Mouse (Mus musculus) C2C12 (cell line): ENCODE measurements around the gene Rpl15.

Source experiments
- CTCF ChIP-seq: IDR thresholded peaks from one replicate; pipeline ENCODE4 v1.5.1; 2011; ENCODE audit not compliant: control insufficient read depth, insufficient read depth, insufficient read length
- MAX ChIP-seq: IDR thresholded peaks from one replicate; pipeline ENCODE4 v1.6.1; 2011; ENCODE audit warnings: mild to moderate bottlenecking, control low read depth
- MYOD1 ChIP-seq: IDR thresholded peaks from one replicate; pipeline ENCODE4 v1.6.1; 2011; ENCODE audit warnings: low read depth; ENCODE audit not compliant: control insufficient read depth, insufficient read length
- MYOG ChIP-seq: IDR thresholded peaks from one replicate; pipeline ENCODE4 v1.6.1; 2011; ENCODE audit not compliant: control insufficient read depth, insufficient read length; ENCODE audit errors: extremely low read depth
- USF1 ChIP-seq: IDR thresholded peaks from one replicate; pipeline ENCODE4 v1.6.1; 2011; ENCODE audit warnings: low read depth, mild to moderate bottlenecking, control low read depth, moderate library complexity

GRCm38 (mm10) chr14:18292111-18292510, 20.9 kb upstream of the Rpl15 start:
- no peak for TF ChIP-seq MYOD1
- TF ChIP-seq MYOG = no peak
- TF ChIP-seq CTCF = no peak
- TF ChIP-seq USF1 = no peak
- TF ChIP-seq MAX = no peak
